Mouse (Mus musculus) neutrophil, adult 5-6 weeks (primary cell): ENCODE measurements around the gene Znrf4. TPM values are rescaled to one million over a fixed set of nuclear protein-coding genes. Genes with fewer than 3 reads are reported as not detected.

Experiments used
- ATAC-seq: fragments of 151-379, 151-347 bp; 2 replicates; pipeline ENCODE4 v1.8.0; 2017; ENCODE audit warnings: mild to moderate bottlenecking, moderate TSS enrichment; ENCODE audit not compliant: insufficient number of reproducible peaks, poor library complexity, low FRiP score, severe bottlenecking; ENCODE audit errors: extremely low read depth
- total RNA-seq: library from RNA; stranded (forward); fragments of 200-1000 nt; gene quantifications from 2 replicates; pipeline ENCODE4 v1.2.3, GENCODE M21; 2017

Znrf4 gene
- total RNA-seq, 1 experiment from 2014 or later: not detected

DNA sequence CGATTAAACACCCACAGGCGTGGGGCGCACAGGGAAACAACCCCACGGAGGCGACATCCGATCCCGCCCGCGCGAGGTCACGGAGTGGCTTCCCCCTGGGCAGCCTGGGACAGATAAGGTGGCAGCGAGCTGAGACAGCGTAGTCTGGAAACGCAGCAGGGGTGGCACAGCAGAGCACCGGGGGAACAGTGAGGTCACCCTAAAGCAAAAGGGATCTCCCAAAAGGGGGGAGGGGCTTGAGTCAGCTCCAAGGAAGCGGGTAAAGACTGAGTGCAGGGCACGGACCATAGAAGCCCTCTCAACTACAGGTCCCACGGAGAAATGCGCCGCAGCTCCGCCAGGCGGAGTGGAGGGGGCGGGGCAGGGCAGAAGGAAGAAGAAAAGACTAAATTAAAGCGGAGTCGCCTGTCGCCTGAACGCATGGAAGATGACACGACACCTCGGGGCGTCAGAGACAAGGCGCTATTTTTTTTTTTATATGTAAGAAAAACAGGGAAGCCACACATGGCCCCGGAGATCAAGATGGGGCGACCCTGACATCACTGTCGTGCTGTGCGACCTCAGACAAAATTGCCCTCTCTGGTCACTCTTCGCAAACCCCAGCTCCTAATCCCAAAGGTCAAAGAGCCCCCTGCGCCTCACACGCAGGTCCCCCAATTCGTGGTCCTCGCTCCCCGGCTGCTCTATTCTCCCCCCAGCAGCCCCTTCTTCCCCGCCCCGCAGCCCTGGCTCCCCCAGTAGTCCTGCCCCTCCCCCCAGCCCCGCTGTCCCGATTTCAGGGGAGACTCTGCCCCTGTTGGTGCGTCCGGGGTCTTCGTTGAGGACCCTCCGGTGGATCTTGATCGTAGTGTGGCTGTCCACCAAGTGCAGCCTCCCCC is 39.3 kb downstream of the Znrf4 start:
- ATAC-seq: peak; percentile 57

DNA sequence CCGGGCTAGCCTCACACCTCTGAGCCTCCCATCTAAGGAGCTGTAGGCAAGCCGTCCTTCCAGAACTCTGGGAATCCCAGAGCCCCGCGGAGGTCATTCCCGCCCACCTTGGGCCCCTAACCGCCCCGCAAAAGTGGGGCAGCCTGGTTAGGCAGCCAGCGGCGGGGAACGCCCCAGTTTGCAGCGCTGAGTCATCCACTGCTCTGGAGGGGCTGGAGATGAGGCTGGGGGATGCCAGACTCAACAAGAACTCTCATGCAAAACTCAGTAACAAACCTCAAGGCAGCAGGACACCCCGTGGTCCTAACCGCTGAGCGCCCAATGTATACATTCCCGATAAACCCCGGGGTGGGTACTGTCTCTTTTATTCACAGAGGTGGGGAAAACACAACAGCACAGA is 40.1 kb downstream of the Znrf4 start:
- ATAC-seq: no peak

DNA sequence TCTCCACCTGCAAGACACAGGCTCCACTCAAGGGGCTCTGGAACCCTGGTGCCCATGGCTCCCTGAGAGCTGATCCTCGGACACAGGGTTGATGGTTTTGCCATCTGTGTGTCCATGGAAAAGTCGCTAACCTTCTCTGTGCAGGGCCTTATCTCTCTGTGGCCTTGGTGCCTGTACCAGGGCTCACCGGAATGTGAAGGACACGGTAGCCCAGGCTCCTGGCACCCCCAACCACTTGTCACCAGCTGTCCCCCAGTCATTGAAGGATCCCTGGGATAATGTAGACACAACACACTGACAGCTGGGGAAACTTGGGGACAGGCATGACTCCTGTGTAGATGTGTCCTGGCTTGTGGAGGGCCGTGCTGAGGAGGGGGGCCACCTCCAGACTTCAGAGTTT is 41.1 kb downstream of the Znrf4 start:
- no peak for ATAC-seq

DNA sequence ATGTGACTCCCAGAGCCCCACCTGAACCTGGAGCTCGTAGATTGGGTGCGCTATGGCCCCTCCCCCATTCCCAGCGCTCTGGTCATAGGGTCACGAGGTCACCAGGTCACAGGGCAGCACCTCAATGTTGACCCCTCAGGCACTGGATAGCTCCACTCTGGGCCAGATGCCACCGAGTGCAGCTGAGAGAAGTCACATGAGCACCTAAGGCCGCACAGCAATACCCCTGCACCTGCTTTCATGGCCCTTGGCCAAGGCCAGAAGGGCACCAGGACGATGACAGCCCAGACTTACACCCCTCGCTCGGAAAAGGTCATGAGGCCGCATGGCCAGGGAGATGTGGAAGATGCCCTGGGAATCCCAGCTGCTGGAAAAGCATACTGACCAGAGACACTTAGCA is 41.7 kb downstream of the Znrf4 start:
- ATAC-seq: no peak

DNA sequence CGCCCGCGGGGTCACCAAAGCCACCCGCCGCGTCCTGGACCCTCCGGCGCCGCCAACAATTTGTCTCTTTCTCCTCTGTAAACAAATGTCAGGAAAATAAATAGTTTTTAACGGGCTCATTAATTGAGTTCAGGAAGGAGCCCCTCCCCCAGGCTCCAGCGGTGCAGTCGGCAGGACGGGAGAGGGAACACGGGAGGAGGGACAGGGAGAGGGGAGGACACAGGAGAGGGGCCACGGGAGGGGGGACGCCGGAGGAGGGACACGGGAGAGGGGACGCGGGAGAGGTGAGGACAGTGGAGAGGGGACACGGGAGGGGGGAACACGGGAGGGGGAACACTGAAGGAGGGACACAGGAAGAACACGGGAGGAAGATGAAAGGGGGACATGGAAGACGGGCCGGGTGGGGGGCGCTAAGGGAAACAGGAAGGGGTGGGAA is 42.2 kb downstream of the Znrf4 start:
- no peak for ATAC-seq

DNA sequence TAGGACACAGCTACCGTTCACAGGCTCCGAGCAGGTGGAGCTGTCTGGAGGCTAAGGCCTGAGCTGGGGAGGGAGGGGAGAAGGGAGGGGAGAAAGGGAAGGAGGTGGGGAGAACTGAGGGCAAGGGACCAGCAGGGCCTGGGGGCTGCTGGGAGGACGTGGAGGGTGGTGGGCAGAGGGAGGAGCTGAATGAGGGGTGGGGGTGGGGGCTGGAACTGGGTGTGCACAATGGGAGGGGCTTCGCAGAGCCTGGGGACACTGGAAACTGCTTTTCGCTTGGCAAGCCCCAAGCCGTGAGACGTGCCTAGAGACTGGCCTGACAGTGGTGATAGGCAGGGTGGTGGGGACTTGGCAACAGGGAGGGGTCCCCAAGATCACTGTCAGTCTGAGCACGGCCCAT is 43.0 kb downstream of the Znrf4 start:
- ATAC-seq: no peak

DNA sequence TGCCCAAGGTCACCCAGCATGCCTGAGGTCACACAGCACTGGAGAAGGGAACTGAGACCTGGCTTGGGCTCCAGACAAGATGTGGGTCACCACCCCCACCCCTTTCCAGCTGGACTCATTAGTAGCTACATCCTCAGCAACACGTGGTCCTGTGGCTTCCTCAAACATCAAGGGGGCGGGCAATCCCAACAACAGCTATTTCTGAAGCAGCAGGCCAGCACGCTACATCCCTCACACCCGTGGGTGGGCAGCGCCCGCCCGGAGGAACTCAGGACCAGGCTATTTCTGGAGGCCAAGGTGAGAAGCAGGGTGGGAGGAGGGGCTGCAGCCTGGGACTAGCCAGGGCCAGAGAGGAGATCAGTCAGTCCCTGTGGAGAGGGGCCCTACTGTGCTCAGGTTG is 43.4 kb downstream of the Znrf4 start:
- ATAC-seq: no peak

DNA sequence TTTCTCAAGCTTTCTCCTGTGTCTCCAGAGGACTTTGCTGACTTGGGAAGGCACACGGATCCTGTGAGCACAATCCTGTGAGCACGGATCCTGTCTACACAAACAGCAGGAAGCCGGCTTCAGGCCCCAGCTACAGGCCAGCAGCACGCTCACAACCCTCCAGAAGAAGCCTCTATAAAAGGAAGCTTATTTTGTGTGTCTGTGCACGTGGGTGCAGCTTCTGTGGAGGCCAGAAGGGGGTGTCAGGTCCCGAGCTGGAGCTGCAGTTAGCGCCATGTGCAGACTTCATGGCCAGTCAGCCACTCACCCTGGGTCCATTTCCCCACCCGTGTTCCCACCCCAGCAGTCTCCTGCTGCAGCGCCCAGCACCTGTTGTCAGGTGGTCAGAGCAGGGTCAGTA is 43.9 kb downstream of the Znrf4 start:
- no peak for ATAC-seq

DNA sequence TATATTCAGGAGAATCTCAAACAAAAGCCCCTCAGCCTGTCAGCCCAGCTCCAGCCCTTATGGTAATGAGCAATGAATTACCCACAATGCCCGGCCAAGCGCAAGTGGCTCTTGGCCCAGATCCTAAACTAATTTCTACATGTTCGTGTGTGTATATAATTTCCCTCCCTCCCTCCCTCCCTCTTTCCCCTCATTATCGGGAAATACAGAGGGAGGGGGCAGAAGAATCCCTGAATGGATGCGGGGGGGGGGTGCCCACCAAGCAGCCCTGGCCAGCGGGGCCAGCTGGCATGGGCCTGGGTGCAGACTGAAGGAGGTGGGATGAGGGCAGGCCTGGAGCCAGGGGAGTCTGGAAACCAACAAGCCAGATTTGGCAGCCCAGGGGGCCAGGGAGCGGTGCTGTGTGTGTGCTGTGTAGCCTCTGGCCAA is 44.8 kb downstream of the Znrf4 start:
- no peak for ATAC-seq

DNA sequence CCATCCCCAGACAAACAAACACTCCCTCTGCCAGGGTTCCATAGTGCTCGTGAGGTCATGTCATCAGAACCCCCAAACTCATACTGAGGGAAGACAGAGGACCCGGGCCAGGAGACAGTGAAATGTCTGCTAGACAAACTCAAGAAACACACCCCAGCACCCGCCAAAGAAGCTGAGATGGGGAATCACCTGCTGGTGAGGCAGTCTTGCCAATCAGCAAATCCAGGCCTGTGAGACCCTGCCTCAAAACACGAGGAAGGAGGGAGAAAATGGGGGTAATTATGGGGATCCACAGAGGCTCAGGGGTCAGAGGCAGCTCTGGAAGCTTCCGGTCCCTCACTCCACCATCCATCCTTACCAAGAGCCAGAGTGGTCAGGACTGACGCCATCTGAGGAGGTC is 45.5 kb downstream of the Znrf4 start:
- ATAC-seq: no peak

DNA sequence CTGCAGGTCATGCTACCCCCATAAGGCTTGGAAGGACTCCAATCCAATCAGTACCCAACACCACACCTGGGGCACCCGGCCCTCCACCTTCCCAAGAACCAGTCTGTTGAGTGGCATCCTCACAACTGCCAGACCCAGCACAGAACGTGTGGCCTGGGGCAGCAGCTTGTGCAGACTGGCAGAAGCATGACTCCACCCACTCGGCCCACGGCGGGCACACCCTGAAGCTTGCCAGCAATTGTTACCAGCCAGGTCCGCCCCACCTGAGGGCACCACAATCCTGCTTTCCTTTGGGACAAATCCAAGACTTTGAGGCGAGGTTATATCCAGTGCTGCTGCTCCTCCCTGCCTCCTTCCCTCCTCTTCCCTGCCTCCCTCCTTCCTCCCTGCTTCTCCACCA is 47.4 kb downstream of the Znrf4 start:
- ATAC-seq: no peak

DNA sequence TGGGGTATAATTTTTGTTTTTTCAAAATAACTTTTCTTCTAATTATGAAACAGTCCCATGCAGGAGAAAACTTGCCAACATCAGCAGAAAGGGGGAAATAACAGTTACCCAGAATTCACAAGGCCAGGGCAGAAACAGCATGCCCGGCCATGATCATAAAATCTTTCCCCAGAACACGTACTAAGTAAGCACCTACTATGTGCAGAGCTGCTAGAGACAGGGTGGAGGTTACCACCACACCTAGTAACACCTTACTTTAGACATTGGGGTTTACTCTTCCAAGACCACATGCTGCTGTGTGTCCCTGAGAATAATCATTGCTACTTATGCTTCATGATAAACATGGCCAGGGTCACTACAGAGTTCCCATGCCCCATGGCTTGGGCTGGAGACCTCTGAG is 47.9 kb downstream of the Znrf4 start:
- no peak for ATAC-seq

DNA sequence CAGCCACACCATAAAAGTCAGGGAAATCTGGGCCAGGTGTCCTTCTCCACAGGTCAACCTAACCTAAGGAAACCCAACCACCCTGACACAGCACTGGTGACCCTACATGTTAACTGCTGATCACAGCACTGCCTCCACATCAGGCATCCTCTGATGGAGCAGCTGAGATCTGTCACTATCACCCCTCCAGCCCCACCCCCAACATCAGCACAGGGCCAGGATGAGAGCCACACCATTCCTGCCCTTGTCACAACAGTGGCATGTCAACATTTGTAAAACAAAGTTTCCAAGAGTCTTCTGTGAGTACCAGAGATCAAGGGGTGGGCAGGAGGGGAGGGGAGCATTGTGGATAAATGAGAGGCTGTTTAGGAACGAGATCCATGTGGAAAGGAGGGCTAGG is 48.7 kb downstream of the Znrf4 start:
- no peak for ATAC-seq

DNA sequence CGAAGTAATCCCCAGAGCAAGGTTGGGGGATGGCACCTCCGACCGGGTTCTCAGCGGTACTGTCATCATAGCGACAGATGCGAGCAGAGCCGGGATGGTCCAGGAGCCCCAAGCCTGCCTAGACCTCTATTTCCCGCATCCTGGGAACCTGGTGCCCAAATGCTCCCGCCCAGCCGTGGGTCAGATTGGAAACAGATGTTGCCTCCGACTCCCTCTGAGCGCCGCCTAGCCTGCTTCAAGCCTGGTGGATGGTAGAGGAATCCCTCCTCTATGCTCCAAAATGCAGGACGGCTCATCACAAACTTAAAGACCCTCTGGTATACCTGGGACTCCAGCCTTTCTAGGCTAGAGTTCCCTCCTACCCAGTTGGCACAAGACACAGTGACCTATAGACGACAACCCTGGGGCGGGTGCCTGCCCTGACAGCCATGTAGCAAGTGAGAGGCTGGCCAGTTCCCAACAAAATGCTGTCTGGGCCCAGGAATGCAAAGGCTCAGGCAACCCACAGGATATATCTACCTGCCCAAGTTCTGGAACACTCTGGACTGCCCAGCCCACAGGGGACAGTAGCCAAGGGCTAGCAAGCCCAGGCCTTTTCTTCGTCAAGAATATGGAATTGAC is 49.3 kb downstream of the Znrf4 start:
- ATAC-seq: no peak

DNA sequence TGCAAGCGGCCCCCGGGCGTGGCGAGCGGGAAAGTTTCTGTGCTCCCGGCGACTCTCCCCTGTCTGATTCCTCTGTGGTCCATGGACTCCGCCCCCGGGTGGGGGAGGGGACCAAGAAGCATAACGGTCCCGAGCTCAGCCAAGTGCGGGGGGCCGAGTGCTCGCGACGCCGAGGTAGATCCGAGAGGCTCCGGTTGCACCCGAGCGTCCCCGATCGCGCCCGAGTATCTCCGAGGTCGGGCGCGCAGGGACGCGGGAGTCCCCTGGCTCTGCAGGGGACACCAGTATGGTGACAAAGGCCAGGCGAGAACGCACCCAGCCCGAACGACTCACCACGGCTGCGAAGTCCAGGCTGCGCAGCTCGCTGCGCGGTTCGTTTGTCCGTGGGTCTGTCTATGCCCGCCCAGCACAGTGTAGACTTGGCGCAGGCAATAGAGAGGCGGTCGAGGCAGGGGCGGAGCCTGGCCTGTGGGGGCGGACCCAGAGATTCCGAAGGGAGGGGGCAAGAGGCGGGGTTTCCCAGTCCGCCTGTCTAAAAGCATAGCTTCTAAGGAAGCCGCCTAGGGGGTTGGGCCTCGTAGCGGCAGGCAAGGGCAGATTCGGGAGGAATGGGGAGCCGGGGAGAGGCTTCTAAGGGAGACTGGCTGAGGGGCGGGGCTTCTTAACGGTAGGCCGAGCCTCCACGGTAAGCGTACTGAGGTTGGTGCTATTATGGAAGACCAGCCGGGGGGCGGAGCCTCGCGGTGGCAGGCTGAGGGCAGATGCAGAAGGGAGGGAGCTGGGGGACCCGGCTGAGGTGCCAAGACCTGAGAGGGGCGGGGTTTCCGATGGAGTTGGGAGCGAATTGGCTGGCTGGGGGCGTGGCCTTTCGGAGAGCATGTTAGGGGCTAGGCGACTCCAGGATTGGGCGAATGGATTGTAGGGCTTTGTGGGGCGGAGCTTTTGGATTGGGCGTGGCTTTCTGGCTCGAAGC is 50.2 kb downstream of the Znrf4 start:
- ATAC-seq: peak; percentile 75

Other genes starting within 250 kb of the Znrf4 start
- 4.8 and 6.4 TPM in 2 replicates for gene Ticam1, start 235.6 kb downstream of the Znrf4 start, total RNA-seq
- 13.5 and 14.2 TPM in 2 replicates for gene Plin3, start 219.6 kb downstream of the Znrf4 start, total RNA-seq
- not detected in 2 replicates for gene Arrdc5, start 212.1 kb downstream of the Znrf4 start, total RNA-seq
- gene Uhrf1, start 209.1 kb downstream of the Znrf4 start, total RNA-seq: 2.3 and 2.4 TPM in 2 replicates
- gene Kdm4b, start 186.4 kb downstream of the Znrf4 start, total RNA-seq: 27.2 and 29.6 TPM in 2 replicates
- 6.4 and 6.8 TPM in 2 replicates for gene Ptprs, start 35.9 kb downstream of the Znrf4 start, total RNA-seq
- gene Gm20219, start 42.0 kb upstream of the Znrf4 start, total RNA-seq: 2.2 and 3.3 TPM in 2 replicates
- 329 and 358 TPM in 2 replicates for gene Safb2, start 72.2 kb upstream of the Znrf4 start, total RNA-seq
- 243 and 262 TPM in 2 replicates for gene Safb, start 72.4 kb upstream of the Znrf4 start, total RNA-seq
- gene 2410015M20Rik, start 97.3 kb upstream of the Znrf4 start, total RNA-seq: 33.3 and 62.5 TPM in 2 replicates
- 894 and 902 TPM in 2 replicates for gene Rpl36, start 101.0 kb upstream of the Znrf4 start, total RNA-seq
- gene Lonp1, start 114.5 kb upstream of the Znrf4 start, total RNA-seq: 32.6 and 32.9 TPM in 2 replicates
- not detected in 2 replicates for gene Catsperd, start 115.7 kb upstream of the Znrf4 start, total RNA-seq
- gene Ranbp3, start 160.9 kb upstream of the Znrf4 start, total RNA-seq: 64.5 and 65.3 TPM in 2 replicates
- gene Ndufa11, start 205.3 kb upstream of the Znrf4 start, total RNA-seq: 31.2 and 33.6 TPM in 2 replicates
- 10.7 and 10.8 TPM in 2 replicates for gene Vmac, start 205.6 kb upstream of the Znrf4 start, total RNA-seq
- not detected in 2 replicates for gene Nrtn, start 245.1 kb upstream of the Znrf4 start, total RNA-seq